Mouse (Mus musculus) cerebellum, adult 8-10 months (tissue): Measurements from ENCODE around the gene Maml3.

Source experiments
- DNase-seq: peaks from one replicate; pipeline ENCODE4 v3.0.0; 2022

The Maml3 gene

GRCm38 (mm10) chr3:51949651-51950050 is 155.2 kb downstream of the Maml3 start:
- DNase-seq, result no peak

- no peak for DNase-seq
Measured at GRCm38 (mm10) chr3:51947168-51947567, 157.7 kb downstream of the Maml3 start.

GRCm38 (mm10) chr3:51943642-51944041 is 161.2 kb downstream of the Maml3 start:
- DNase-seq, result no peak

GRCm38 (mm10) chr3:51941781-51942180 is 163.1 kb downstream of the Maml3 start:
- DNase-seq, result no peak

GRCm38 (mm10) chr3:51939864-51940263 is 165.0 kb downstream of the Maml3 start:
- DNase-seq, result no peak

- no peak for DNase-seq
Measured at GRCm38 (mm10) chr3:51939054-51939453, 165.8 kb downstream of the Maml3 start.

- DNase-seq, result no peak
Measured at GRCm38 (mm10) chr3:51937176-51937575, 167.7 kb downstream of the Maml3 start.

- no peak for DNase-seq
Measured at GRCm38 (mm10) chr3:51934531-51935485, 170.1 kb downstream of the Maml3 start.

- no peak for DNase-seq
Measured at GRCm38 (mm10) chr3:51928188-51928587, 176.7 kb downstream of the Maml3 start.

GRCm38 (mm10) chr3:51927591-51927990 is 177.3 kb downstream of the Maml3 start:
- no peak for DNase-seq

GRCm38 (mm10) chr3:51927043-51927442 is 177.8 kb downstream of the Maml3 start:
- DNase-seq, result no peak

GRCm38 (mm10) chr3:51925758-51926157 is 179.1 kb downstream of the Maml3 start:
- no peak for DNase-seq

GRCm38 (mm10) chr3:51924636-51925035 is 180.2 kb downstream of the Maml3 start:
- no peak for DNase-seq

GRCm38 (mm10) chr3:51923800-51924199 is 181.1 kb downstream of the Maml3 start:
- no peak for DNase-seq

GRCm38 (mm10) chr3:51916902-51917301 is 188.0 kb downstream of the Maml3 start:
- no peak for DNase-seq

GRCm38 (mm10) chr3:51916060-51916870 is 188.6 kb downstream of the Maml3 start:
- no peak for DNase-seq

GRCm38 (mm10) chr3:51915415-51915814 is 189.5 kb downstream of the Maml3 start:
- DNase-seq, result no peak

GRCm38 (mm10) chr3:51914900-51915299 is 190.0 kb downstream of the Maml3 start:
- no peak for DNase-seq

GRCm38 (mm10) chr3:51913498-51913897 is 191.4 kb downstream of the Maml3 start:
- no peak for DNase-seq

GRCm38 (mm10) chr3:51912214-51912613 is 192.7 kb downstream of the Maml3 start:
- no peak for DNase-seq

- no peak for DNase-seq
Measured at GRCm38 (mm10) chr3:51908437-51908990, 196.4 kb downstream of the Maml3 start.

GRCm38 (mm10) chr3:51907113-51907860 is 197.6 kb downstream of the Maml3 start:
- no peak for DNase-seq

- no peak for DNase-seq
Measured at GRCm38 (mm10) chr3:51905903-51906302, 199.0 kb downstream of the Maml3 start.
